Mouse (Mus musculus) embryonic facial prominence, embryonic 15.5 days (tissue): ENCODE data around the gene A930004D18Rik. TPM values are rescaled to one million over a fixed set of nuclear protein-coding genes. Genes with fewer than 3 reads are reported as not detected.

ENCODE experiments used
- ATAC-seq: fragments of 200-750 bp; cut with Nextera tagmentation; 2 replicates; pipeline ENCODE4 v1.8.0; 2017; ENCODE audit warnings: low read depth, moderate TSS enrichment; ENCODE audit not compliant: insufficient number of reproducible peaks, low FRiP score, low TSS enrichment
- H3K27ac ChIP-seq: fragments of 300-500 bp; sonication (generic); replicated peaks from 2 replicates; pipeline ENCODE4 v1.5.1; 2015; ENCODE audit warnings: mild to moderate bottlenecking, inconsistent platforms
- H3K27me3 ChIP-seq: fragments of 300-500 bp; sonication (generic); 2 replicates; pipeline ENCODE4 v1.6.1; 2015; ENCODE audit warnings: inconsistent platforms
- H3K36me3 ChIP-seq: fragments of 300-500 bp; sonication (generic); 2 replicates; pipeline ENCODE4 v1.6.1; 2015; ENCODE audit warnings: mild to moderate bottlenecking, inconsistent platforms
- H3K4me1 ChIP-seq: fragments of 300-500 bp; sonication (generic); 2 replicates; pipeline ENCODE4 v1.6.1; 2015; ENCODE audit warnings: inconsistent platforms
- H3K4me2 ChIP-seq: fragments of 300-500 bp; sonication (generic); replicated peaks from 2 replicates; pipeline ENCODE4 v1.6.1; 2015; ENCODE audit warnings: mild to moderate bottlenecking, inconsistent platforms
- H3K4me3 ChIP-seq: fragments of 300-500 bp; sonication (generic); replicated peaks from 2 replicates; pipeline ENCODE4 v1.5.1; 2015; ENCODE audit warnings: mild to moderate bottlenecking, inconsistent platforms
- H3K9ac ChIP-seq: fragments of 300-500 bp; sonication (generic); 2 replicates; pipeline ENCODE4 v1.6.1; 2015; ENCODE audit warnings: inconsistent platforms
- H3K9me3 ChIP-seq: fragments of 300-500 bp; sonication (generic); replicated peaks from 2 replicates; pipeline ENCODE4 v1.6.1; 2016; ENCODE audit warnings: inconsistent platforms
- WGBS: fragments of 180-500 bp; shearing (Covaris S2); methylation state at CpG from one replicate; pipeline ENCODE4 v1.1.7; 2015; 5-methylcytosine and 5-hydroxymethylcytosine counted together
- polyA plus RNA-seq: library from polyadenylated mRNA; unstranded; fragments of >200 nt; fragmentation: Nextera tagmentation; extraction: Ambion mirVana; gene quantifications from 2 replicates; pipeline ENCODE4 v1.2.1, GENCODE M21; 2015

The A930004D18Rik gene
- polyA plus RNA-seq, 1 experiment from 2014 or later: 13.7 TPM

- Histone ChIP-seq H3K9ac (no peak overlapping the region), H3K4me3 (no peak overlapping the region), H3K27ac (no peak overlapping the region), H3K36me3 (no peaks in the 10 kb centered on the region), H3K4me2 (no peak overlapping the region), H3K27me3 (no peaks in the 10 kb centered on the region), H3K4me1 (0 out of 2 replicates have a peak, but pooled peaks cover 4% of the 10 kb centered on the region), H3K9me3 (no peaks in the 10 kb centered on the region)
- ATAC-seq: no peak
- WGBS: 83% methylated on average over 1 of the region's 1 CpGs
These were observed 22.4 kb upstream of the A930004D18Rik start for GRCm38 (mm10) chr2:18059891-18060290.

GRCm38 (mm10) chr2:18059063-18059462, 21.5 kb upstream of the A930004D18Rik start:
- WGBS: 68% methylated on average over 2 of the region's 2 CpGs
- Histone ChIP-seq H3K4me2 (no peak overlapping the region), H3K4me3 (no peak overlapping the region), H3K27ac (no peak overlapping the region), H3K9me3 (no peaks in the 10 kb centered on the region), H3K4me1 (0 out of 2 replicates have a peak, but pooled peaks cover 4% of the 10 kb centered on the region), H3K9ac (no peak overlapping the region), H3K27me3 (no peaks in the 10 kb centered on the region), H3K36me3 (no peaks in the 10 kb centered on the region)
- ATAC-seq: no peak

DNA sequence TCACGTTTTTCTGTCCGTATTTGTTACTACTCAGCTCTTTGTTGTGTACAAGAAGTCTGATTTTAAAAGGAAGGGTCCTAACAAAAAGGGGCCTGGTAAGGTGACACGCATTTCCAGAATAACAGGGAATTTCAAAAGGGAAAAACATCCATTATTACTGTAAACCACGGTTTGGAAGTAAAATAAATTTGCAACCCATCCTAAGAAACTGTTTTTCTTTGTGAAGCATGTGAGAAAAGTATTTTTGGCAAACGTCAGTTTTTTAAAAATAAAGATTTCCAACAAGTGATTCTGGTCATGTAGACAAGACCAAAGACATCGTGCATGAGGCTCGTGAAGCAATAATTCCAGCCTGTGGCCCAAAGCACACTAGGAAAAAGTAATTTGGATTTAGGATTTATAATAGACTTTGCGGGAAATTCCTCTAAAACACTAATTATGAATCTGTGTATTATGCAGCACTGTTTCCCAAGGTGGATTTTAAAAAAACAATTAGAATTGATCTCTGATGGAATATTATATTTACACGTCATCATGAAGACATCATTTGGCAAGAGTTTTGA, 20.7 kb upstream of the A930004D18Rik start:
- H3K9me3 ChIP-seq: no peaks in the 10 kb centered on the region
- H3K4me1 ChIP-seq: 0 out of 2 replicates have a peak, but pooled peaks cover 4% of the 10 kb centered on the region
- peak overlapping the region; percentile 70 for H3K4me2 ChIP-seq
- H3K4me3 ChIP-seq: peak overlapping the region; percentile 62
- peak overlapping the region; percentile 68; the same call in 1 of the 2 replicates for H3K9ac ChIP-seq
- no peaks in the 10 kb centered on the region for H3K36me3 ChIP-seq
- 26% methylated on average over 9 of the region's 9 CpGs for WGBS
- ATAC-seq: no peak
- no peaks in the 10 kb centered on the region for H3K27me3 ChIP-seq
- H3K27ac ChIP-seq: peak overlapping the region; percentile 100

GRCm38 (mm10) chr2:18057336-18058145, 20.0 kb upstream of the A930004D18Rik start:
- Histone ChIP-seq H3K9ac (peak overlapping the region; percentile 68), H3K27me3 (no peaks in the 10 kb centered on the region), H3K36me3 (no peaks in the 10 kb centered on the region), H3K4me2 (peak overlapping the region; percentile 70), H3K4me3 (peak overlapping the region; percentile 62), H3K4me1 (0 out of 2 replicates have a peak, but pooled peaks cover 4% of the 10 kb centered on the region), H3K9me3 (no peaks in the 10 kb centered on the region), H3K27ac (peak overlapping the region; percentile 100)
- WGBS: under 1% methylated on average over 48 of the region's 48 CpGs
- no peak for ATAC-seq

DNA sequence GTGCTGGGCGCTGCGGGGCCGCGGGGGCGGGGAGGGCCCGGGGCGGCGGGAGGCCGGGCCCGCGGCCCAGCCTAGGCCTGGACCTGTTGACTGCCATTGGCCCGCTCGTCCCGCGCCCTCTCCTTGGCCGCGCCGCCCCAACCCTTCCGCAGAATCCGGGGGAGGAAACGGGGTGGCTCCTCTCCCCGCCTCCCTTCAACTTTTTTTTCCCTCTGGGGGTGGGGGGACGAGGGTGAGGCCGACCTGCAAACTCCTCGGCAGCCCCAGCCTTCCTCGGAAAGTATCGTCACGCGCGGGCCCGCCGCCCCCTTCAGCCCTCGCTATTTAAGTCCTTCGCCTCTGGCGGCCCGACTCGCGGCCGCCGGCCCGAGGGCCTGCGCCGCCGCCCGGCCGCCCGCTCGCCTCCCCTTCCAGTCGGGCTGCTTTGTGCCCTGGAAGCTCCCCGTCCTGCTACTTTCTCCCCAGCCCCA, 19.3 kb upstream of the A930004D18Rik start:
- H3K4me3 ChIP-seq: peak overlapping the region; percentile 62
- peak overlapping the region; percentile 68 for H3K9ac ChIP-seq
- no peaks in the 10 kb centered on the region for H3K27me3 ChIP-seq
- peak overlapping the region; percentile 100 for H3K27ac ChIP-seq
- peaks cover 4% of the 10 kb centered on the region; the same call in 1 of the 2 replicates for H3K4me1 ChIP-seq
- ATAC-seq: peak; percentile 98
- WGBS: 1% methylated on average over 40 of the region's 50 CpGs
- H3K4me2 ChIP-seq: peak overlapping the region; percentile 70
- no peaks in the 10 kb centered on the region for H3K9me3 ChIP-seq
- no peaks in the 10 kb centered on the region for H3K36me3 ChIP-seq

- under 1% methylated on average over 56 of the region's 66 CpGs for WGBS
- Histone ChIP-seq H3K4me2 (peak overlapping the region; percentile 70), H3K4me3 (peak overlapping the region; percentile 62), H3K4me1 (peaks cover 10% of the 10 kb centered on the region), H3K27me3 (no peaks in the 10 kb centered on the region), H3K27ac (peak overlapping the region; percentile 100), H3K36me3 (no peaks in the 10 kb centered on the region), H3K9me3 (no peaks in the 10 kb centered on the region), H3K9ac (peak overlapping the region; percentile 68)
- ATAC-seq: peak; percentile 91
These were observed 18.6 kb upstream of the A930004D18Rik start for GRCm38 (mm10) chr2:18055929-18056785.

DNA sequence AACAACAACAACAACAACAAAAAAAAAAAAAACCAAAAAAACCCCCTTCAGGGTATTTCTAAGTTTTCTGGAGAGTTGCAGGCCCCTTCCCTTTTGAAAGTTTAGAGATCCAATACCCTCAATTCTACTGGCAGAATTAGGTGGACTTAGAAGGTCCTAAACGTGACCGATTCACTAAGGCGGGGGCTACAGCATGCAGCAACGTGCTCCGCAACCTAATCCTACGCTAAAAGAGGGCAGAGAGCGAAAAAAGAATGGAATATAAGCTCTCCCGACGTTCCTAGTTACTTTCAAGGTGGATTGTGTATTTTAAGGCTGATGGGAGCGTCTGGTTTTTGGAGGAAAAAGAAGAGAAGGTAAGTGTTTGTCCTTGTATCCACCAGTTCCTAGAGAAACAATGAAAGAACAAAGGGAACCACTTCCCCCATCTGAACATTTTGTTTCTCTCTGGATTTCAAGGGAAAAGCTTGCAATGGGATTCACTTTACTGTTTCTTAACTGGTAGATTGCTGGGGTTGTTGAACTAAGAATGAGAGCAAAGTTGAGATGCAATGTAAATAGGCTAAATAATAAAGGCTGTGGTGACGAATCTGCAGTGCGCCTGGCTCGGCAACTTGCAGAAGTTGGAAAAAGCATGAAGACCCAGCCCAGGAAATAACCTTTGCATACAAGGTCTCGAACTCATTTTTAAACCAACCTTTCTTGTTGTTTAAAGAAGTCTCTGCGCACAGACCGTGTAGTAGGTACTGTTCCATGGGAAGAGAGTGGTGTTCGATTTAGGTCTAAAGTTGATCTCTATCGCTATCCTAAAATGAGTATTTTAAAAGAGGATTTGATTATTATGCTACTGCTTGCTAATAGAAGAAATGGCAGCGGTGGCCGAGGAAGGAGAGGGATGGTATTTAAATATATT, 17.7 kb upstream of the A930004D18Rik start, which contains the start of gene Mllt10:
Mllt10 (plus strand) TSS at position 222 of the 913 bp plus-strand sequence.
- H3K27ac ChIP-seq: peak within 1 kb of the TSS; percentile 100
- peaks cover 14% of the 10 kb centered on the region for H3K4me1 ChIP-seq
- 5% methylated on average over 20 of the region's 20 CpGs for WGBS
- no peaks in the 10 kb centered on the region for H3K36me3 ChIP-seq
- H3K9me3 ChIP-seq: no peaks in the 10 kb centered on the region
- H3K27me3 ChIP-seq: no peaks in the 10 kb centered on the region
- H3K4me2 ChIP-seq: peak within 1 kb of the TSS; percentile 70
- H3K4me3 ChIP-seq: peak within 1 kb of the TSS; percentile 62
- peak within 1 kb of the TSS; percentile 68 for H3K9ac ChIP-seq
- ATAC-seq: no peak

DNA sequence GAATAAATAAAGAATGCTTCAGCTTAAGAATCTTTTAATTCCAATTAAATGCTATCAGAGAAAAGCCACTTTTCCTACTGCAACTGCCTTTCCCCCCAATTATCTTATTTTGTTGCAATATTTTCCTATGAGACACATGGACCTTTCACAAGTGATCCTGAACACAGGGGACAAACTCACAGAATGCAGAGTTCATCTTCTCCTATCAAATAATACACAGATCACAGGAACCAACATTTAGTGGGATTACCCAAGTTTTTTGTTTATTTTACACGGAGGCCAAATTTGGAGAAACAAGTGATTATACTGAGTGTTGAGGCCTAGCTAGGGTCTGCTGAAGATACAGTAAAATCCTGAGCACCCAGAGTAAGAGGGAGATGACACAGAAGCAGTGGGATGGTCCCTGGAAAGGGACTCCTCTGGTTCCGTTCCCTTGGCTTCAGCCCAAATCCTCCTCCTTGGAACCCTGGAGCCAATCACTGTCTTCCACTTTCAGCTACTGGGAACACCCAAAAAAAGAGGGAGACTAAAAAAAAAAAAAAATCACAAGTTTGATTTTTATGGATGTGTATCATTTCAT, 16.5 kb upstream of the A930004D18Rik start:
- no peaks in the 10 kb centered on the region for H3K9me3 ChIP-seq
- WGBS: 24% methylated on average over 2 of the region's 2 CpGs
- ATAC-seq: no peak
- peak overlapping the region; percentile 19; the same call in 1 of the 2 replicates for H3K4me2 ChIP-seq
- H3K27me3 ChIP-seq: no peaks in the 10 kb centered on the region
- no peak overlapping the region for H3K9ac ChIP-seq
- H3K36me3 ChIP-seq: no peaks in the 10 kb centered on the region
- no peak overlapping the region for H3K27ac ChIP-seq
- peaks cover 26% of the 10 kb centered on the region for H3K4me1 ChIP-seq
- H3K4me3 ChIP-seq: no peak overlapping the region

DNA sequence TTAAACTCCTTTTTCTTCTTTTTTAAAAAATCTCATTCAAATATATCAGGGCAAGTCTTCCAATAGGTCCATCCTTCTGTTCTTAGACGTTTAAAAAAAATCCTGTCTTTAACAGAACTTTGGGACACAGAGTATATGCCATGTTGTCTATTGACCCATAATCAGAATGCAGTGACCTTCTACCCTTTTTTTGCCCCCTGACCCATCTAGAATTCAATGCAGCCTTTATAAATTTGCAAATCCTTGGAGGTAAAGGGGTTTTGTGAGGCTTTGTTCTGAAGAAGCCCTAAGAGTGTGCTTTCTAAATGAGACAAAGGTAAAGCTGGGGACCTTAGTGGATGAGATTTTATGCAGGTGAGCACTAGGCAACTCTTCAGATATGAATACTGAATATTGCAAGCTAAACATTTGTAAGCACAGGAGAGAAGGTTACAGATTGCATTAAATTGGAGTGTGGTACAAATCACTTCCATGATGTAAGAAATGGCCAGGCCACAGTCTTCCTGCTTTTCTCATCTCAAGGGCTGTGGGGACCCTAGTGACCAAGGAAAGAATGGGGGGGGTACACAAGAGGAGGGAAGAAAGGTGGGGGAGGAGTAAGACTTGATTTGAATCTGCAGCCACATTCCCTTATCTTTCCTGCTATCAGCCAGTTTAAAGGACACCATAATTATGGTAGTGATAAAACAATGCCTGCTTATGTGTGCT, 15.9 kb upstream of the A930004D18Rik start:
- no peak overlapping the region for H3K4me2 ChIP-seq
- no peak overlapping the region for H3K4me3 ChIP-seq
- H3K9ac ChIP-seq: no peak overlapping the region
- no peaks in the 10 kb centered on the region for H3K27me3 ChIP-seq
- H3K4me1 ChIP-seq: peaks cover 26% of the 10 kb centered on the region
- H3K9me3 ChIP-seq: no peaks in the 10 kb centered on the region
- ATAC-seq: no peak
- no peak overlapping the region for H3K27ac ChIP-seq
- WGBS: 63% methylated on average over 1 of the region's 1 CpGs
- no peaks in the 10 kb centered on the region for H3K36me3 ChIP-seq
